Mouse (Mus musculus) heart, adult 2 months (tissue): ENCODE data around the gene Nmnat2. TPM values are rescaled to one million over a fixed set of nuclear protein-coding genes. Genes with fewer than 3 reads are reported as not detected.
A peak's percentile ranks its signal among the peaks of the same experiment; 100 is the strongest.

Source experiments
- DNase-seq, 2 experiments: peaks; one replicate each; pipeline ENCODE4 v3.0.0; 2021
- H3K27ac ChIP-seq: fragments of 200-600 bp; 2 replicates; pipeline ENCODE4 v1.8.1; 2022
- H3K27me3 ChIP-seq: fragments of 200-500 bp; 2 replicates; pipeline ENCODE4 v1.6.1; 2012; ENCODE audit warnings: mild to moderate bottlenecking, low read length, inconsistent platforms, mixed read lengths; ENCODE audit not compliant: control insufficient read depth, insufficient read depth
- H3K36me3 ChIP-seq: fragments of 200-500 bp; 2 replicates; pipeline ENCODE4 v1.6.1; 2012; ENCODE audit warnings: low read length, inconsistent platforms; ENCODE audit not compliant: control insufficient read depth, insufficient read depth
- H3K4me1 ChIP-seq: fragments of 200-500 bp; 2 replicates; pipeline ENCODE4 v1.6.1; 2011; ENCODE audit warnings: low read length; ENCODE audit not compliant: control insufficient read depth, insufficient read depth
- H3K4me3 ChIP-seq: fragments of 200-600 bp; 2 replicates; pipeline ENCODE4 v1.8.1; 2022
- H3K79me2 ChIP-seq: fragments of 200-500 bp; replicated peaks from 2 replicates; pipeline ENCODE4 v1.6.1; 2012; ENCODE audit warnings: mild to moderate bottlenecking, inconsistent platforms, low read length, moderate library complexity, mixed read lengths; ENCODE audit not compliant: control insufficient read depth, insufficient read depth
- H3K9ac ChIP-seq: fragments of 200-500 bp; 2 replicates; pipeline ENCODE4 v1.6.1; 2012; ENCODE audit warnings: low read depth, mild to moderate bottlenecking, control low read depth, inconsistent platforms, low read length, mixed read lengths
- CTCF ChIP-seq: fragments of 200-600 bp; IDR thresholded peaks from 2 replicates; pipeline ENCODE4 v1.8.1; 2022; ENCODE audit warnings: antibody characterized with exemption, mild to moderate bottlenecking, moderate library complexity
- EP300 ChIP-seq: fragments of 200-500 bp; IDR thresholded peaks from 2 replicates; pipeline ENCODE4 v1.6.1; 2011; ENCODE audit warnings: low read depth, low read length, control low read depth; ENCODE audit not compliant: insufficient read depth
- POLR2A ChIP-seq: fragments of 200-500 bp; IDR thresholded peaks from 2 replicates; pipeline ENCODE4 v1.6.1; 2011; ENCODE audit warnings: mild to moderate bottlenecking, low read depth, low read length, control low read depth; ENCODE audit not compliant: insufficient read depth
- WGBS: fragments of 180-500 bp; shearing (Covaris S2); methylation state at CpG from one replicate; pipeline ENCODE4 v1.1.7; 2018; 5-methylcytosine and 5-hydroxymethylcytosine counted together
- intact Hi-C: fragments of 180-260 bp; cut with DNase I; formaldehyde crosslinking; loops from one replicate; pipeline ENCODE4 v1.15.1; 2025
- polyA plus RNA-seq: library from polyadenylated mRNA; depleted of rRNA; stranded (reverse); fragments of >200 nt; gene quantifications from 2 replicates; pipeline ENCODE4 v1.2.3, GENCODE M21; 2012
- total RNA-seq, 2 experiments: library from RNA; stranded (reverse); gene quantifications; 2 replicates each; pipeline ENCODE4 v1.2.3; 2021

Nmnat2 gene
- total and polyA plus RNA-seq, 3 experiments = 0.29 to 0.89 (median 0.66) TPM

DNA sequence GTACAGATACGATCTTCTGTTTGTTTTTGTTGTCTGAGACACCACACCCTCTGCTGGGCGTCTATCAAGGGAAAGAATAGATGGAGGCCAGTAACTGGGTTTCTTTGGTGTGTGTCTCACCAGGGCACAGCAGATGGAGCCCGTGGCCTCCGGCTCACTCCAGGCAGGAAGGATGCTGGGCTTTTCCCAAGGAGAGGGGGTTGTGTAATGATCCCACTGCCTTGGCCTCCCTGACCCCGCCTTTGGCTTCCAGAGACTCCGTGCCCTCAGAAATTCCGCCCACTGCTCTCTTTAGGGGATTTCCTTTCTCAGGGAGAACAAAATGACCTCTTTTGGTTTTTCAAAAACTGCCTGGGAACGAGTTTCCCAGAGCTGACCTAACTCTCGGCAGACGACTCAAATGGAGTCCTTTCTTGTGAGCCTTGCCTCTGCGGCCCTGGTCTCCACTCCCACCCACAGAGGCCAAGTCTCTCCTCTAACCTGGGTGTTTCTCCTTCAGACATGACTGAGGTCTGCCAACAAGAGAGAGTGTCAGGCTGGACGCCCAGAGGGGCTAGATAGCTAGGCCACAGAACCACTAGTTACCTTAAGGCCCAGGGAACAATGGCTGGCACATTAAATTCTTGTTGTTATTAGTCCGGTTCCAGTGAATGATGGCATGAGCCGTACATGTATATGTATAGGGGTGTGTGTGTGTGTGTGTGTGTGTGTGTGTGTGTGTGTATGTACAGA lies 93.5 kb downstream of the Nmnat2 start:
- Histone ChIP-seq H3K9ac (no peak overlapping the region), H3K79me2 (no peaks in the 10 kb centered on the region), H3K4me1 (peaks cover 3% of the 10 kb centered on the region), H3K27ac (peak overlapping the region; percentile 73), H3K4me3 (no peak overlapping the region), H3K27me3 (no peaks in the 10 kb centered on the region), H3K36me3 (no peaks in the 10 kb centered on the region)
- TF ChIP-seq POLR2A = no peak
- peak; percentile 74 for TF ChIP-seq CTCF
- peak; percentile 77; the same call in 1 of the 2 replicates for TF ChIP-seq EP300
- DNase-seq = peak; percentile 77 to 82
- 31% methylated on average over 14 of the region's 14 CpGs for WGBS
- intact Hi-C loops = loop anchor here (1.0 to 5.0 kb wide), 2 partner anchors 44 to 339 kb away; no protein-coding TSS in a partner anchor

DNA sequence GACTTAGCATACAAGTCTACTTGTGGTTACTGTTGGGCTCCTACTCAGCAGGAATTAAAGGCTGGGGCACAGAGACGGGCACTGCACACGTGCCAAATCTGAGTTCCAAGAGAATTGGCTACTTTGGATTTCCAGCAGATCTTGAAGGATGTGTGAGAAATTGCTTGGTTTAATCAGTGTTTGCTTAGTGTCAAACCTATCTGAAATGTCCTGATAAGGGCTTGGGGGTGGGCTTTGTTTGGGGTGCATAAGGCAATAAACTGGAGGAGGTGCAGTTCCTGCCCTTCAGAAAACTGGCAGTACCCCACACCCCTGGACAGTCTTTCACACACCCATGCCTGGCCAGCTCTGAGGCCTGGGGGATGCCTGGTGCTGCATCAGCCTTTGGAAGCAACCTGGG lies 94.7 kb downstream of the Nmnat2 start:
- 78% methylated on average over 2 of the region's 2 CpGs for WGBS
- intact Hi-C loops = loop anchor here (5.0 kb wide), 1 partner anchor 338 kb away; no protein-coding TSS in a partner anchor
- TF ChIP-seq EP300 = no peak
- no peak for TF ChIP-seq POLR2A
- no peak for TF ChIP-seq CTCF

DNA sequence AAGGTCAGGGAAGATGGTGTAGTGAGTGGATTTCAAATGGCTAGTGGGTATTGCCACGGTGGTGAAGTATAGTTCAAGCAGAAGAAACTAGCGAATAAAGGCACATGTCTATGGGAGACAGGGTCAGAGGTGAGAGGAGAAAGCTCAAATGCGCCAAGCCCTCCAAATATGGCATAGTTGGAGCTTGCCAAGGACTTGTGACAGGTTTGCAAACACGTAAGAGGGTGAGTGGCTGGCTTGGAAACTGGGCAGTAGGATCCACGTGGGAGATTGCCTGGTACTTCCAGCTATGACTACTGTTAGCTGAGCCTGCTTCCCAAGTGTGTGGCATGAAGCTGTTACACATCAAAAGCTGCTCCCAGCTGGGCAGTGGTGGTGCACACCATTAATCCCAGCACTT lies 96.7 kb downstream of the Nmnat2 start:
- DNase-seq = no peak
- intact Hi-C loops = no loop called here
- Histone ChIP-seq H3K27me3 (no peaks in the 10 kb centered on the region), H3K4me3 (no peak overlapping the region), H3K4me1 (peaks cover 3% of the 10 kb centered on the region), H3K36me3 (no peaks in the 10 kb centered on the region), H3K79me2 (no peaks in the 10 kb centered on the region), H3K27ac (no peak overlapping the region), H3K9ac (no peak overlapping the region)
- WGBS = 74% methylated on average over 5 of the region's 5 CpGs
- TF ChIP-seq EP300 (no peak), CTCF (no peak), POLR2A (no peak)

More for the DNA sequence above, 94.7 kb downstream of the Nmnat2 start:
- no peaks in the 10 kb centered on the region for H3K79me2 ChIP-seq
- no peaks in the 10 kb centered on the region for H3K27me3 ChIP-seq
- no peak for DNase-seq
- peaks cover 3% of the 10 kb centered on the region for H3K4me1 ChIP-seq
- H3K27ac ChIP-seq = no peak overlapping the region
- no peak overlapping the region for H3K9ac ChIP-seq
- no peak overlapping the region for H3K4me3 ChIP-seq
- H3K36me3 ChIP-seq = no peaks in the 10 kb centered on the region

- WGBS = 83% methylated on average over 7 of the region's 7 CpGs
- intact Hi-C loops = no loop called here
- H3K9ac ChIP-seq = no peak overlapping the region
- H3K27me3 ChIP-seq = no peaks in the 10 kb centered on the region
- no peak for TF ChIP-seq CTCF
- TF ChIP-seq POLR2A = no peak
- no peak for TF ChIP-seq EP300
- H3K79me2 ChIP-seq = no peaks in the 10 kb centered on the region
- no peak overlapping the region for H3K27ac ChIP-seq
- DNase-seq = no peak
- H3K4me1 ChIP-seq = peaks cover 2% of the 10 kb centered on the region
- no peaks in the 10 kb centered on the region for H3K36me3 ChIP-seq
- H3K4me3 ChIP-seq = no peak overlapping the region
These were observed 98.8 kb downstream of the Nmnat2 start for GRCm38 (mm10) chr1:153053619-153054018.

GRCm38 (mm10) chr1:153054112-153054821 lies 99.5 kb downstream of the Nmnat2 start:
- TF ChIP-seq POLR2A (no peak), EP300 (no peak), CTCF (no peak)
- intact Hi-C loops = no loop called here
- Histone ChIP-seq H3K4me3 (no peak overlapping the region), H3K9ac (no peak overlapping the region), H3K27me3 (no peaks in the 10 kb centered on the region), H3K36me3 (no peaks in the 10 kb centered on the region), H3K79me2 (no peaks in the 10 kb centered on the region), H3K4me1 (peaks cover 2% of the 10 kb centered on the region), H3K27ac (no peak overlapping the region)
- peak in 1 of 2 experiments; percentile 10 for DNase-seq
- WGBS = 60% methylated on average over 11 of the region's 11 CpGs

DNA sequence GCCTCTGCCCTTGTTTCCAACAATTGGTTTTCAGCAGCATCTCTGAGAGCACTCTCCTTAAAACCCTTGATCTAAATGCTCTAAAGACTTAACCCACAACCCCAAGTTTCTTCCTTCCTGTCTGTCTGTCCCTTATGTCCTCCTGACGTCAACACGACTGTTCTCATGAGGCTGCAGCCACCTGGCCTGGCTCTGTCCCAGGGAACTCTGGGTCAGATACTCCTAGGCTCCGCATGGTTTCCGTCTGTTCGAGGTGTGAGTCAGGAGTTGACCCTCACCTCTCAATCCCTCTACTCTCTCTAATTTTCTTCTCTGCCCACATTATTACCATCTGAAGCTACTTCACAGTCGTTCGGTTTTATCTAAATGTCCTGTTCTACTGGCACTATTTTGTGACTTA lies 103.5 kb downstream of the Nmnat2 start:
- TF ChIP-seq EP300 = no peak
- no peak for TF ChIP-seq POLR2A
- no peak for TF ChIP-seq CTCF
- intact Hi-C loops = no loop called here
- 66% methylated on average over 7 of the region's 7 CpGs for WGBS

More for the DNA sequence above, 103.5 kb downstream of the Nmnat2 start:
- no peak overlapping the region for H3K4me3 ChIP-seq
- H3K27ac ChIP-seq = no peak overlapping the region
- no peak overlapping the region for H3K9ac ChIP-seq
- H3K27me3 ChIP-seq = no peaks in the 10 kb centered on the region
- H3K4me1 ChIP-seq = no peaks in the 10 kb centered on the region
- no peaks in the 10 kb centered on the region for H3K79me2 ChIP-seq
- no peaks in the 10 kb centered on the region for H3K36me3 ChIP-seq
- DNase-seq = no peak
